Mouse (Mus musculus) forebrain, embryonic 10.5 days (tissue): Measurements from ENCODE around the gene Apoc1. TPM values are rescaled to one million over a fixed set of nuclear protein-coding genes. Genes with fewer than 3 reads are reported as not detected.

Experiments
- polyA plus RNA-seq: library from polyadenylated mRNA; unstranded; fragments of >200 nt; fragmentation: Nextera tagmentation; extraction: Ambion mirVana; gene quantifications from 2 replicates; pipeline ENCODE4 v1.2.1, GENCODE M21; 2016

Gene Apoc1
- polyA plus RNA-seq, 1 experiment from 2014 or later = 2.3 TPM

Other genes starting within 250 kb of the Apoc1 start
- 5.7 and 6.5 TPM in 2 replicates for gene Mark4, start 233.8 kb downstream of the Apoc1 start, polyA plus RNA-seq
- gene Exoc3l2, start 229.3 kb downstream of the Apoc1 start, polyA plus RNA-seq = 0.82 and 0.99 TPM in 2 replicates
- 2.1 and 2.3 TPM in 2 replicates for gene Bloc1s3, start 184.3 kb downstream of the Apoc1 start, polyA plus RNA-seq
- gene Trappc6a, start 184.3 kb downstream of the Apoc1 start, polyA plus RNA-seq = 53.8 and 60.9 TPM in 2 replicates
- 0.06 and 0.12 TPM in 2 replicates for gene Nkpd1, start 174.8 kb downstream of the Apoc1 start, polyA plus RNA-seq
- 20.2 and 22.2 TPM in 2 replicates for gene Ppp1r37, start 129.6 kb downstream of the Apoc1 start, polyA plus RNA-seq
- gene Zfp296, start 115.4 kb downstream of the Apoc1 start, polyA plus RNA-seq = 0.30 and 0.47 TPM in 2 replicates
- 180 and 186 TPM in 2 replicates for gene Gemin7, start 115.1 kb downstream of the Apoc1 start, polyA plus RNA-seq
- gene Clasrp, start 88.2 kb downstream of the Apoc1 start, polyA plus RNA-seq = 53.6 and 54.0 TPM in 2 replicates
- gene Relb, start 63.2 kb downstream of the Apoc1 start, polyA plus RNA-seq = 3.0 TPM in 2 replicates
- 70.6 and 75.6 TPM in 2 replicates for gene Clptm1, start 27.6 kb downstream of the Apoc1 start, polyA plus RNA-seq
- gene Apoc2, start 14.7 kb downstream of the Apoc1 start, polyA plus RNA-seq = 0.39 TPM in 1 of 2 replicates, not detected in the other
- not detected in 2 replicates for gene Gm44805, start 11.2 kb downstream of the Apoc1 start, polyA plus RNA-seq
- gene Apoc4, start 11.2 kb downstream of the Apoc1 start, polyA plus RNA-seq = not detected in 2 replicates
- 140 and 154 TPM in 2 replicates for gene Apoe, start 6.5 kb upstream of the Apoc1 start, polyA plus RNA-seq
- gene Tomm40, start 22.8 kb upstream of the Apoc1 start, polyA plus RNA-seq = 187 and 205 TPM in 2 replicates
- 84.2 and 97.3 TPM in 2 replicates for gene Nectin2, start 57.8 kb upstream of the Apoc1 start, polyA plus RNA-seq
- 33.1 and 37.3 TPM in 2 replicates for gene Bcam, start 78.4 kb upstream of the Apoc1 start, polyA plus RNA-seq
- gene Cblc, start 104.1 kb upstream of the Apoc1 start, polyA plus RNA-seq = 0.53 and 1.2 TPM in 2 replicates
- gene Bcl3, start 130.1 kb upstream of the Apoc1 start, polyA plus RNA-seq = 0.91 and 1.4 TPM in 2 replicates
- 0.26 TPM in 1 of 2 replicates, not detected in the other for gene Gm19345, start 159.3 kb upstream of the Apoc1 start, polyA plus RNA-seq
- gene Ceacam16, start 168.6 kb upstream of the Apoc1 start, polyA plus RNA-seq = not detected in 2 replicates
- gene Ceacam19, start 195.3 kb upstream of the Apoc1 start, polyA plus RNA-seq = not detected in 2 replicates
- gene Pvr, start 228.5 kb upstream of the Apoc1 start, polyA plus RNA-seq = 4.7 and 4.8 TPM in 2 replicates